Mouse (Mus musculus) large intestine, adult 2 months (tissue): Measurements from ENCODE around the gene Optn. TPM values are rescaled to one million over a fixed set of nuclear protein-coding genes. Genes with fewer than 3 reads are reported as not detected.
"Not testable (repeated sequence)": the region's sequence is repeated elsewhere in the genome, so short reads cannot be mapped to it uniquely, and the experiment has no call there.

Source experiments
- DNase-seq: peaks from one replicate; pipeline ENCODE4 v3.0.0-alpha.2; 2012; ENCODE audit warnings: low read depth, low spot score
- WGBS: fragments of 180-500 bp; shearing (Covaris S2); methylation state at CpG from one replicate; pipeline ENCODE4 v1.1.7; 2018; 5-methylcytosine and 5-hydroxymethylcytosine counted together
- polyA plus RNA-seq: library from polyadenylated mRNA; depleted of rRNA; stranded (reverse); fragments of >200 nt; gene quantifications from 2 replicates; pipeline ENCODE4 v1.2.3, GENCODE M21; 2012; rRNA removed

Gene Optn
- polyA plus RNA-seq = 19.1 and 37.6 TPM in 2 replicates

DNA sequence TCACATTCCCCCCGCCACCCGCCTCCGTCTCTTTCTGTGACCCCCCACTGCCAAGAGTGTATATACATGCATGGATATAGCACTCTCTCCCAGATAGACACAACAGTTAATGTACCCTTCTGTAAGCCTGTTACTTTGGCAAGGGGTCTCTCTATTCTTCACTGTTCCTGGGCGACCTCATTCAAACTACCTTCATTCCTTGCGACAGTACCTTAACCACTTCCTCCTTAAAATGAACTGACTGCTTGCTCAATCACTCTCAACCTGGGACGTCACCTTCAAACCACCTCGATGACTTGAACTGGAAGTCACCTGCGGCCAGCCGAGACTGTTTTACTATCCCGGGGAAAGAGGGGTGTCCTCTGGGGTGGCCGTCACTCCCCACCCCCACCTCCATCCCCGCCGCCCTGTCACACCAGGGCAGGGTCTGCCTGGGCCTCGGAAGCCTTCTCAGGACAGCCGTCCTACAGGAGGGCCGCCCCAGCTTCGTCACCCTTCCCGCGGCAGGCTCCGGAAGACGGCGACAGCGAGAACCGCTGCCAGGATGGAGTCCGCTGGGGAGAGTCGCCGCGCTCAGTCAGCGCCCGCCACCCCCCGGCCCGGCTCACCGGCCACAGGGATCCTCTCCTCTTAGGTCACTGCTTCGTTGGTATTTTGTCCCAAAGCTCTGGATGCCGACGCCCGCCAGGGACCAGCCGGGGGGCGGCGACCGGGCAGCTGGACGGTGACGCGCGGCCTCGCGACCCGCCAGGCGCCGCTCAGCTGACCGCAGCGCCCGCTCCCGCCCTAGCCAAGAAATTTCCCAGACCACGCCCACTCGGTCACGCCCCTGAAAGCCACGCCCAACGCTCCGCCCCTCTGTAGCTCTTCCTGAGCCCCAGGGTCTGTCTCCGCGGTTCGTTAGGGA, at the start of gene Optn:
Optn (minus strand) TSS at position 753 of the 907 bp plus-strand sequence.
- WGBS = 2% methylated on average over 63 of the region's 63 CpGs
- no peak for DNase-seq

DNA sequence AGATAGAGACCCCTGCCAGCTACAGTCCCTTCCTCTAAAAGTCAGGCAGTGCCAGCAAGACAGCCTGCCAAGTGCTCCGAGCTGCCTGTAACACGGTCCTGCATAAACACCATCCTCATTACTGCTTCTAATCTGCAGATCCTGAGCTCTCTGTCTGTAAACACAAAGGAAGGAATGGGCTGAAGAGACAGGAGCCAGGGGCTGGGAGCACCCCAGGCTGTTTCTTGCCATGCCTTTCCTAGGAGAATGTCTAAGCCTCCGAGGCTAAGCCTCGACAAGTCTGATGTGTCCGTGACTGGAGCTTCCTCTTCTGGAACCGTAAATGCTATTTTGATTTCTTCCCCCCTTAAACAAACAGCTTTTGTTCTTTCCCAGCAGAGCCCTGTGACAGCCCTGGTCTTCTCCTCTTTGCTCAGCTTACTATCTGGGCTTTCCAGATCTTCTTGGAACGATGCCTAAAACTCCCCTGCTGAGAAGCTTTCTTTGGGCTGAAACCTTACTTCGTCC, 49.0 kb upstream of the Optn start:
- DNase-seq = no peak
- 30% methylated on average over 8 of the region's 8 CpGs for WGBS

DNA sequence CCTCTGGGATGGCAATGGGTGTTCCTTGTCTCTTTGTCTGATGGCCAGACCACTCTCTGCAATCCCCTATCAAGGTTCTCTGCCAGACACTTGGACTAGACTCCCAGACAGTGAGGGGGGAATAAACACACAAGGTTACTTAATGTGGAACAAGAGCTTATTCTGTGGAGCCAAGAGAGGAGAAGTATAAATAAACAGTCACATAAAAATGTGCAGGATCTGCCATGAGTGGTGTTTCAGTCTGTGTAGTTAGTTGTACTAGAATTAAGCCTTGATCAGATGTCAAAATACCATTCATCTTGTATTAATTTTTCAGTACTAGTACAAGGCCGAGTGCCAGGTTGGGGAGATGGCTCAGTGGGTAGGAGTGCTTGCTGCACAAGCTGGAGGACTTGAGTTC, 39.0 kb upstream of the Optn start:
- no peak for DNase-seq
- WGBS = 63% methylated on average over 1 of the region's 1 CpGs

DNA sequence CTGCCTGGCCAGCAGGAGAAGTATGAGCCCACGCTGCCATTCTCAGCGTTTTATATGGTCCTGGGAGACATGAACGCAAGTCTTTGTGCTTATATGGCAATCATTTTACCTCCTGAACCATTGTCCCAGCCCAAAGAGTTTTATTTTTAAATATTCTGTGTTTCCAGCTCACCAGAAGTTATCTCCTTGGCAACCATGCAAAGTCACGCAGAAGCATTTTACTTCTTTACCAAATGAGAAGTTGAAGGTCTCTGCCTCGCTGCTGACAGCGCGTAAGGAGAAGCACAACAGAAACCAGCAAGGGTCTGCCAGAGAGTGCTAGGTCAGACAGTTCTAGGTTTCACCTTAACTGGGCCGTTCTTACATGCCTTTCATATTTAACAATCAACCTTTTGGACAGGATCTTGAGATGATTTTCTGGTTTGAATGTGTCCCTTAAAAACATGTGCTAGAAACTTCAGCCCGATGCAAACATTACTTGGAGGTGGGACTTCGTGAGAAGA, 37.9 kb upstream of the Optn start:
- DNase-seq = no peak

DNA sequence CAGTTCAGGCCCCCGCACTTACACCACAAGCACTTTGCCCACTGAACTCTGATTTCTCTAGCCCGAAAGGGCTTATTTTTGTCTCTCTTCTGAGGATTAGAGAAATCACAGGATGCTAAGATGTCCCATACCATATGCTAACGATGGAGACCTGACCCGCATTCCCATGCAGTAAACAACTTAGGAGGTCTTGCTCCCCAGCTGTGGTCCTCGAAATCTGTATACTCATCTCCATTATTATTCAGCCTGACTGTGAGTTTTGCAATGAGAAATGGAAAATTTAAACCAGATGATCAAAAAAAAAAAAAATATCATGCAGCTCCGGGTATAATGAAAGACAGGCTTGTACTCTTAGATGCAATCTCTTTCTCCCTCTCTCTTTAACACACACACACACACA, 35.3 kb upstream of the Optn start:
- WGBS = 78% methylated on average over 6 of the region's 6 CpGs
- no peak for DNase-seq

More for the DNA sequence above, 37.9 kb upstream of the Optn start:
- WGBS = 85% methylated on average over 10 of the region's 10 CpGs

DNA sequence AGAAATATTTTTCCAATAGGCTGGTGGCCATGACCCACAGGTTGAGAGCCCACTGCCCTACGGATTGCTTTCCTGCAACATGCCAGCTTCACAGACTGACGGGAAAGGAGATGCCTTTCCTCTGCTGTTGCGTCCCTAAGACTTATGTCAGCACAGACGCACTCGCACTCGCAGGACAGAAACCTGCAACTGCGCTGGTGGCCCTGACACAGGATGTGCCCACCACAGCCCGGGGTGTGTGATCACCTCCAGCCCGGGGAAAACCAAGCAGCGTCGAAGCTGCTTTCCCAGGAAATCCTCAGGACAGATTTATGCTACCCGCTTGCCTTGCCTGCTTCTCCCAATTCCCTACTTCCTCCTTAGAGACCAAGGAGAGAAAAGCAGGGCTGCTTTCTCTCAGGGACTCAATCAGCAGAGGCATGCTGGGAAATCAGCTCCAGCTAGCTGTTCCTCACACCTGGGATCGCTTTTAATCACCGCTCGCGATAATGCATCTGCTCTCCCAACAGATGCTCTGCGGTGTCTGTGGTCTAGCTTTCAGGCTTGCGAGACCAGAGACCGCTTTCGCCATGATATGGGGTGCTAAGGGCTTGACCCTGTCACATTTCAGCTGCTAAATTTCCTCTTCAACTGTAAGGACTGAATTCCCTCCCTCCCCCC, 34.1 kb upstream of the Optn start:
- DNase-seq = no peak
- WGBS = 43% methylated on average over 20 of the region's 20 CpGs

DNA sequence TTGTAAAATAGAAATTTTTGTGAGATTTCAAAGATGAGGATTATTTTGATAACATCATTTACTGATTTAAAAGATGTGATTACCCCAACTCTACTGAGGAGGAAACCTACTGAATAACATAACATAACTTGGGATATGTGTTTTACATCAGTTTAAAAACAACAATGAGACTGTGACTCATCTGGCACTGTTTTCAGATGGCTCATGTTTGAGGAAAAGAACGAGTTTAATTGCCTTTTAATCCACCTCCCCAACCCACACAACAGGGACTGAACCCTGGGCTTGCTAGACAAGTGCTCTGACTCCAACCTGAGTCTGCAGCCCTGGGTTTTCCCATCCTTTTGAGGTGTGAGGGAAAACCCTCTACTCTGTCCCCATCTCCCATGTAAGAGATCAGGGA, 31.5 kb upstream of the Optn start:
- 3% methylated on average over 1 of the region's 1 CpGs for WGBS
- DNase-seq = no peak

DNA sequence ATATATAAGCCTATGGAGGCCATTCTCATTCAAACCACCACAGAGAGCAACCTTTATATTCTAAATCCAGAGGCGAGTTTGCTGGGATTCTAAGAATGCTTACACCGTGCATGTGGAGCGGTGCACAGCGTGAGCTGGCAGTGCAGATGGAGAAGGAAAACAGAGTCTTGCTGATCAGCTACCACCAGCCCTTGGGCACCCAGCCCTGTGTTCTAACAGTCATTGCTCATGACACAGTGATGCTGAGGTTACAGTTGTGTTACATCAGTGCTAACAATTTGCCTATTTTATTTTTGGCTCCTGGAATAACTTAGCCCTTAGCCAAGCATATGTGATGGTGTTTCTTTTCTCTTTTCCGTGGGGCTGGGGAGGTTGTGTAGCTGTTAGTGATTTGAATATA, 31.0 kb upstream of the Optn start:
- WGBS = 83% methylated on average over 5 of the region's 5 CpGs
- DNase-seq = no peak

DNA sequence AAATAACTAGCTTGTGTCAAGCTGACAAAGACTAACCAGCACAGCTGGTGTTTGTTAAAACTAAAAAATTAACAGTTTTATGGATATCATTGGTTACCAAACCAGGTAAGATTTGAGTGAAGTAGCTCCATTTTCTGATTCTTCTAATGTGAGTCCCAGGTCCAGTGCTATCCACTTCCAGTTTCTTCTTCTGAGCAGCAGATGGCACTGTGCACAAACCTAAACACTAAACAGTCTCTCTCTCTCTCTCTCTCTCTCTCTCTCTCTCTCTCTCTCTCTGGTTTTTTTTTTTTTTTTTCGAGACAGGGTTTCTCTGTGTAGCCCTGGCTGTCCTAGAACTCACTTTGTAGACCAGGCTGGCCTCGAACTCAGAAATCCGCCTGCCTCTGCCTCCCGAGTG, 26.5 kb upstream of the Optn start:
- WGBS = 74% methylated on average over 3 of the region's 4 CpGs
- DNase-seq = not testable (repeated sequence)

DNA sequence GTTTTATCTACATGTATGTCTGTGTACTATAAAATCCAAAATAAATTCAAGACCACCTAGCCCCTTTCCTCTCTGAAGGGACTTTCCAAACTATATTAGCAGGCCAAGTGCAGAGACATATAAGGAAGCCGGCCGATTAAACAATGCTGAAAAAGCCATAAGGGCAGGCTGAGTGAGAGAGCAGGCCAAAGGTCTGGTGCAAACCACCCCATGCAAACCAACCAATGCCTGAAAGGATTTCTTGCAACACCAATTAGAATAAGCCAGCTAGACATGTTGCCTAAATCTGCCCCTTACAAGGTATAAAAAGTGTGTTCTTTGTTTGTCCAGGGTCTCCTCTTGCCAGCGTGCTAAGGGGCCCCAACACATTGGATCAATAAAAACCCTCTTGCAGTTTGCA, 23.8 kb upstream of the Optn start:
- no peak for DNase-seq
- 58% methylated on average over 3 of the region's 3 CpGs for WGBS

DNA sequence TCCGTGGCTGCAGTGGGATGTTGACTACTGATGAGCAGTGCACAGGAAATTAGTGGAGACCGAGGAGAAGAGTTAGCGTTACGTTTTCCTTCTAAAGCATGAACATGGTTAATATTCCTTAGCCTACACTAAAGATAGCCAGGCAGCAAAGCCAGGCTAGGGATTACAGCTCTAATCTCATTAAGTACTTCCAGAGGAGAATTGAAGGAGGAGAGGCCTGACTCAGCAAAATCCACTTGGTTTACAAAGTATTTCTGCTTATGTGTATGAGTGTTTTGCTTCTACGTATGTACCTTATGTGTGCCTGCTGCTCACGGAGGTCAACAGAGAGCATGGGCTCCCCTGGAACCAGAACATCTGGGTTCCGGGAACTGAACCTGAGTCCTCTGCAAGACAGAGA, 19.9 kb upstream of the Optn start:
- DNase-seq = no peak
- 94% methylated on average over 7 of the region's 7 CpGs for WGBS

DNA sequence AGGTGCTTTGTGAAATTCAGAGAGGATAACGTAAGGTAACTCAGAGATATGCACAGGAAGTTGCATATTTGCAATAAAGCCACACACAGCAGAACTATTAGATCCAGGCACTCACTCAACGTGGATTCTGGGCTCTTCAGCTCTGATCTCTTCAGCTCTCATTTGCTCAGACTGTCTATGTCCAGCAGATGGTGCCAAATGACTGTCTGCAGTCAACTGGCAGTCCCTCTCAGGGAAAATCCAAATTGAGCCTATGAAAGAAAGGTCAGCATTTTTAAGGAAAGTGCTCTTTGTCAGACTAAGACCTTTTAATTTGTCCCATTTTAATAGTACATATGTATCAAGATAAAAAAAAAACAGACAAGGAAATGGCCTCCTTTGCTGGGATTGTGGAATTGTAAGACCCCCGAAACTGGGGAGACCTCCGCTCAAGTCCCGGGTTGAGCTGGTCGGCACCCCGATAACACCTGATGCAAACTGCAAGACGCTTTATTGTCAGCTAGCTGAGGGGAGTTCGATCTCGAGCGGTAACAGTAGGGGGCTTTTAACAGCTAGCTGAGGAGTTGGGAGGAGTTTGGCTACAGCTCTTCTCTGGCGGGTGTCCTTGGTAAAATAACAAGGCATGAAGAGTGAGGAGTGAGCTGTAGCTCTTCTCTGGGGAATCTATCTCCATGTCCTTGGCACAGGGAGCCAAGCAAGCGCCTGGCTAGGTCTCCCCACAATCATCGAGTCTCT, 16.4 kb upstream of the Optn start:
- DNase-seq = no peak
- 19% methylated on average over 14 of the region's 14 CpGs for WGBS

DNA sequence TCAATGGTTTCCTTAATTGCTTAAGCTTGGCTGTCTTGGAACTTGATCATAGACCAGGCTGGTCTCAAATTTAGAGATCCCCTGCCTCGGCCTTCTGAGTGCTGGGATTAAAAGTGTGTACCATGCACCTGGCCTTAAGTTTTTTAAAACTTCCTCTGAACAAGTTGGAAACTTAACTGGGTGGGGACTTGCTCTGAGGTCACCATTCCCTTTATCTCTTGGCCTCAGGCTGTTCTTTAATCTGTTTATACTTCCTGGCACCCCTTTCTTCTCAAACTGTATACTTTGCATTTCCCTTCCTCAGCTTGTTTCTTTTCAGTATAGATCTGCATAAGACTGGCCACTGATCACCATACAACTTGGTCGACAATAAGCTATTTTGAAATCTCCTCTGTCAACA, 14.1 kb upstream of the Optn start:
- WGBS = 83% methylated on average over 2 of the region's 2 CpGs
- no peak for DNase-seq

DNA sequence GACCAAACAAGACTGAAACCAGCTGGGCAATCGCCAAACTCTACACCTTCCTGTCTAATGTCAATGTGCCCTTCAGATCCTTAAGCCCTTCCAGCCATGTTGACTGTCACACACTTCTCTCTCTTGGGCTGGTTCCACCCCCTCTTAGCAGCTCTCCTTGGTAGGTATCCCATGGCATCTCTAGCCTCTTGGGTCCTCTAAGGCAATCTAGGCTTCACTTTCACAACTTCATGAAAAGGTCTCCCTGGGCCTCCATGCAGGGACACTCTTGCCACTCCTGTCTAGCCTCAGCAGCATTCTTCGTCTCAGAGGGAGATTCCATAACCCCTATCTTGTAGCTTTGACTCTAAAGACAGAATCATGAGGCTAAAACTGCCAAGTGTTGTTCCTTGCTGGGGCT, 13.6 kb upstream of the Optn start:
- 83% methylated on average over 2 of the region's 2 CpGs for WGBS
- no peak for DNase-seq

DNA sequence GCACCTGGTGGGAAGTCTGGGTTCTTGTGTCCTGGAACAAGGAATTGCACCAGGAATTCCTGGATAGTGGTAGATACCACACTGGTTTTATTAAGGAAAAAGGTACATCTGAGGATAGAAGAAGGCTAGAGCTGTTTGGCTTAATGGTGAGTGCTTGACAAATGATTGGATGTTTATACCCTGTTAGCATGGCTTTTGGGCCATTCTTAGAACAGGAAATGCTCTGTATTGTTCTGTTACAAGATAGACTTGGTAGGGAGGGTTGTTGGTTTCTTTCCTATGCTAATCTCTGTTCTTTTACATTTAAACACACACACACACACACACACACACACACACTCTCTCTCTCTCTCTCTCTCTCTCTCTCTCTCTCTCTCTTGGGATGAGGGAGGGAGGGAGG, 12.0 kb upstream of the Optn start:
- DNase-seq = no peak

DNA sequence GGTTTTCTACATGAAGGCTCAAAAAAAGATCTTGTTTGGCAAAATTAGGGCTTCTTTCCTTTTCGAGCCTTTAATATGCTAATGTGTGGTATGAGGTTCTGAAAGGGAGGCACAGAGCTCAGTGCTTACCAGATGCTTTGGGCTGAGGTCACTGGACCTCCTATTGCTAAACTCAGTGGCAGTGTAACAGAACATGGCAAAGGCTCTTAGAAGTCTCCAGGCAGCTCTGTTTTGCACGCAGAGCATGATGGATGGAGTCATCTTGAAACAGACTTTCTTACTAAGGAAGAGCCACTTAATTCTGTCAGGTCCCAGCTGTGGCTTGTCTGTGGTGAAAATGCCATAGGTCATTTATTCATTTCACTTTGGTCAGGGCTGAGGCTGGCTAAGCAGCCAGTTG, 11.6 kb upstream of the Optn start:
- DNase-seq = no peak
- WGBS = 74% methylated on average over 2 of the region's 2 CpGs

DNA sequence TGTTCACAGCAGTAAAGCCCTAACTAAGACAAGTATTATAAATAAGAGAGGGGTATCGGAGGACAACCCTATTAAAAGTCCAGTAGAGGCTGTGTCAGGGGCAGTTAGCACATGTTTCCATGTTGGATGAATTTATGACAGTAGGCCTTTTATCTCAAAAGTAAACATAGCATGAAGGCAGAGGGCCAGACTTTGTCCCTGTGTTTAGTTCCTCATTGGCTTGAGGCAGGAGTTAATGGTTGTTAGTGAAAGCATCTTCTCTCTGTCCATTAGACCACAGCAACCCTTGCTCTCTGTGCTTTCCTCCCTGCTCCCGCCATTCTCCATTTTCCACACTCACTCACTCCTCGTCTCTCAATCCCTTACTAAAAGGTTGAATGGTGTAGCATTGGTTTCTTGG, 9.9 kb upstream of the Optn start:
- DNase-seq = no peak
- 62% methylated on average over 3 of the region's 3 CpGs for WGBS

DNA sequence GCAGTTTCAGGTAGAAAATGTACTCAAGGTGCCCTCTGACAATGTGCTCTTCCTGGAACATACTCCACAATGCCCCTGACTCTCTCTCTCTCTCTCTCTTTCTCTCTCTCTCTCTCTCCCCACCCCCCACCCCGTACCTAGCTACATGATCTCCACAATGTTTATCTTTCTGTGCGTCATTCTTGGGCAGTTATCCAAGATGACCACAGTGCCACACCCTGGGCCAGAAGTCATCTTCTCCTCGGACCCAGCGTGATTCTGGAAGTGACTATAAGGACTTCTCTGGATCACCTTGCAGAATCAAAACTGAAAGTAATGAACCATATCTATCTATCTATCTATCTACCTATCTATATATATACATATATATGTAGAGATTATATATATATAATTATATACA, 4.1 kb upstream of the Optn start:
- WGBS = 12% methylated on average over 4 of the region's 4 CpGs
- DNase-seq = peak; percentile 50

DNA sequence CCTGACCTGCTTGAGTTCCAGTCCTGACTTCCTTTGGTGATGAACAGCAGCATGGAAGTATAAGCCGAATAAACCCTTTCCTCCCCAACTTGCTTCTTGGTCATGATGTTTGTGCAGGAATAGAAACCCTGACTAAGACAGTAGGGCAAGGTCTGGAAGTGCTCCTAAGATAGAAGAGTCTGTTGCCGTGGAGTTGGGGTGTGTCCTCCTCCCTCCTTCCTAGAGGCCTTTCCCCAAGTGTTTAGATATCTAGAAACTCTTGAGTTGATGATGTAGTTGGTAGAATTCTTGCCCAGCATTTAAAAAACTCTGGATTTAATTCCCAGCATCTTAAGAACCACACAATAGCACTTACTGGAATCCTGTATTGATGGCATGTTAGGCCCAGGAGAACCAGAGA, 3.4 kb upstream of the Optn start:
- DNase-seq = not testable (repeated sequence)
- 59% methylated on average over 2 of the region's 2 CpGs for WGBS

DNA sequence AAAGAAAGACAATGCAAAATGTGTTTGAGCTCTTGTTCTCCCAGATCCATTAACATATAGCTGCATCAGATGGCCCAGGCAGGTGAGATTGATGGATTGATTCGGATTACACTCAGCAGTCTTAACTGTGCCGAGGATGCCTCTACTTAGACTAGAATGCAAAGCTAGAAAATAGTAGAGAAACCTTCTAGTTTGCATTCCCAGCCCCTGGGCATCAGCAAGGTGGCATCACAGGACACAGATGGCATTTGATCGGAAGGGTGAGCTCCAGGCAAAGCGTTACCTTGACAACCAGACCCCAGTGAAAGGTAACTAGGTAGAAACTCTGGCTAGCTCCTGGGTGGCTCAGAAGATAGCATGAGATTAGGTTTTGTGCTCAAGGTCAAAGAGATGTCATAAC, 396 bp upstream of the Optn start:
- 32% methylated on average over 4 of the region's 4 CpGs for whole genome bisulfite sequencing
- DNase-seq = no peak
